Mouse (Mus musculus): ENCODE measurements at regions not wholly inside any gene's neighbourhood (a gene's known extent, or its start where the extent isn't known, plus 50 kb on each side); places are given as distances from the start of the nearest gene placed in this dataset.

- H3K36me3 ChIP-seq (ENCODE audit: control insufficient read depth, insufficient read depth, low read length), result no peaks in the 10 kb centered on the region
- H3K27ac ChIP-seq (ENCODE audit: low read depth, low read length), result no peak overlapping the region
- no peaks in the 10 kb centered on the region for H3K27me3 ChIP-seq (ENCODE audit: control insufficient read depth, insufficient read depth, low read length)
- DNase-seq (ENCODE audit: low spot score) (no peak), ATAC-seq (ENCODE audit: low FRiP score) (no peak)
- no peak overlapping the region for H3K4me3 ChIP-seq (ENCODE audit: low read depth, low read length)
- H3K9ac ChIP-seq (ENCODE audit: low read depth, low read length), result no peak overlapping the region
- H3K4me1 ChIP-seq (replicated peaks; ENCODE audit: control insufficient read depth, insufficient read depth, low read length), result no peaks in the 10 kb centered on the region
- H3K9me3 ChIP-seq (ENCODE audit: control insufficient read depth, low read length), result no peaks in the 10 kb centered on the region
- WGBS, result 84% methylated on average over 2 of the region's 2 CpGs
- no peak overlapping the region for H3K4me2 ChIP-seq (replicated peaks; ENCODE audit: low read depth, low read length)
These were observed 534.6 kb downstream of the Gsdmc2 start for GRCm38 (mm10) chr15:63310426-63310825.

- no peak for DNase-seq (ENCODE audit: low spot score)
- ATAC-seq (ENCODE audit: low FRiP score), result no peak
- Histone ChIP-seq H3K4me1 (replicated peaks; ENCODE audit: control insufficient read depth, insufficient read depth, low read length) (no peaks in the 10 kb centered on the region), H3K9ac (ENCODE audit: low read depth, low read length) (no peak overlapping the region), H3K27me3 (ENCODE audit: control insufficient read depth, insufficient read depth, low read length) (no peaks in the 10 kb centered on the region), H3K36me3 (ENCODE audit: control insufficient read depth, insufficient read depth, low read length) (no peaks in the 10 kb centered on the region), H3K9me3 (ENCODE audit: control insufficient read depth, low read length) (no peaks in the 10 kb centered on the region), H3K27ac (ENCODE audit: low read depth, low read length) (no peak overlapping the region), H3K4me3 (ENCODE audit: low read depth, low read length) (no peak overlapping the region), H3K4me2 (replicated peaks; ENCODE audit: low read depth, low read length) (no peak overlapping the region)
- 77% methylated on average over 4 of the region's 4 CpGs for WGBS
These were observed 545.7 kb downstream of the Gsdmc2 start for GRCm38 (mm10) chr15:63299311-63299710.

DNA sequence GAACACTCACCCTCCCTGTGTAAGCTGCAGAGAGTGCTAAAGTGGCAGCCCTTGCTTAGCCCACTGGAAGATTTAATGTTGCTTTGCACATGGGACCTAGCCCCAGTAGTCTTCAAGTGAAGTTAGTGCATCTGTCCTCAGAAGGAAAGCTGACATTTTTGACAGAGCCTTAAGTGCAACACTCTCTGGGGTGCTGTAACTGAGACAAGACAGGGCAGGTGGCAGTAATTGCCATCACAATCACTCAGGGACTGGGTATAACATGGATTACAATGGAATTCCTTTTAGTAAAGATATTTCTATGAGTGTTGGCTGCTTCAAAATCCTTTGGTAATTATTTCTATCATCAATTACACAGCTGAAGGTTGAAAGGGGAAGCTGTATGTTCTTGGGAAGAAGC, 556.4 kb downstream of the Gsdmc2 start:
- H3K4me3 ChIP-seq (ENCODE audit: low read depth, low read length), result no peak overlapping the region
- no peak for DNase-seq (ENCODE audit: low spot score)
- H3K4me1 ChIP-seq (replicated peaks; ENCODE audit: control insufficient read depth, insufficient read depth, low read length), result no peaks in the 10 kb centered on the region
- no peaks in the 10 kb centered on the region for H3K27me3 ChIP-seq (ENCODE audit: control insufficient read depth, insufficient read depth, low read length)
- no peak overlapping the region for H3K9ac ChIP-seq (ENCODE audit: low read depth, low read length)
- no peak overlapping the region for H3K27ac ChIP-seq (ENCODE audit: low read depth, low read length)
- no peak overlapping the region for H3K4me2 ChIP-seq (replicated peaks; ENCODE audit: low read depth, low read length)
- H3K9me3 ChIP-seq (ENCODE audit: control insufficient read depth, low read length), result no peaks in the 10 kb centered on the region
- no peaks in the 10 kb centered on the region for H3K36me3 ChIP-seq (ENCODE audit: control insufficient read depth, insufficient read depth, low read length)
- no peak for ATAC-seq (ENCODE audit: low FRiP score)

DNA sequence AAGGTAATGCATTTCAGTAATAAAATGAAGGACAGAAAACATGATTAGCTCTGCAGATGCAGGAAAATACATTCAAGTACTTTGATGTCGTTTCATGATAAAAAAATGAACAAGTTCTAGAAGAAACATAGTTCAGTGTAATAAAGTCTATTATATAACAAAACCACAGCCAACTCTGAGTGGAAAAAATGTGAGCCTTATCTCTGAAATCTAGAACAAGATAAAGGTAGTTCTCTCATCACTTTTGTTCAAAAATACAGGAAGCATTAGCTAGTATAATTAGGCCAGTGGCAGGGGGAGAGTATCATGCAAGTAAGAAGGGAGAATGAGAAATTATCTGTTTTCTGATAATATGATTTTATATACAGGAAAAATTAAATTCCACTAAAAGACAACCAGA, 559.0 kb downstream of the Gsdmc2 start:
- H3K9ac ChIP-seq (ENCODE audit: low read depth, low read length), result no peak overlapping the region
- no peak for ATAC-seq (ENCODE audit: low FRiP score)
- 83% methylated on average over 1 of the region's 1 CpGs for WGBS

DNA sequence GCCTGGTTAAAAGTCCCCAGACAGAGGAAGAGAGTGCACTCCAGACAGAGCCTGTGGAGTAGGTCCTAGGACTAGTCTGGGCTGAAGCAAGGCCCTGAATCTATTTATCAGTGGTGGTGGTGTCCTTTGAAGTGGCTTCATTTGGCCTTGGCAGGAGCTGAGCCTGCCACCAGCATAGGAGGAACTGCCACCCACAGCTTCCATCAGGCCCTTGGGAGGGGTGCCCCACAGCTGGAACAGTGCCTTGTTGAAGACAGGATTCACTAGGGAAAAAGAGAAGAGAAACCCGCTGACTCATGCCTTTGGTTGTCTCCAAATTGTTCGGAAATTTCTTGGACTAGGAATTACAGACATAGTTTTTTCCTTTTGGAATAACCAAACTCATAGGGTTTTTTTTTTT, 574.6 kb downstream of the Gsdmc2 start:
- Histone ChIP-seq H3K9ac (ENCODE audit: low read depth, low read length) (no peak overlapping the region), H3K4me3 (ENCODE audit: low read depth, low read length) (no peak overlapping the region), H3K27me3 (ENCODE audit: control insufficient read depth, insufficient read depth, low read length) (no peaks in the 10 kb centered on the region), H3K27ac (ENCODE audit: low read depth, low read length) (no peak overlapping the region), H3K4me1 (replicated peaks; ENCODE audit: control insufficient read depth, insufficient read depth, low read length) (no peaks in the 10 kb centered on the region), H3K4me2 (replicated peaks; ENCODE audit: low read depth, low read length) (no peak overlapping the region), H3K9me3 (ENCODE audit: control insufficient read depth, low read length) (no peaks in the 10 kb centered on the region), H3K36me3 (ENCODE audit: control insufficient read depth, insufficient read depth, low read length) (no peaks in the 10 kb centered on the region)
- WGBS, result 92% methylated on average over 2 of the region's 2 CpGs
- DNase-seq (ENCODE audit: low spot score) (no peak), ATAC-seq (ENCODE audit: low FRiP score) (no peak)

More for the DNA sequence above, 559.0 kb downstream of the Gsdmc2 start:
- no peaks in the 10 kb centered on the region for H3K9me3 ChIP-seq (ENCODE audit: control insufficient read depth, low read length)
- DNase-seq (ENCODE audit: low spot score), result no peak
- H3K4me3 ChIP-seq (ENCODE audit: low read depth, low read length), result no peak overlapping the region
- no peak overlapping the region for H3K27ac ChIP-seq (ENCODE audit: low read depth, low read length)
- H3K4me2 ChIP-seq (replicated peaks; ENCODE audit: low read depth, low read length), result no peak overlapping the region
- no peaks in the 10 kb centered on the region for H3K27me3 ChIP-seq (ENCODE audit: control insufficient read depth, insufficient read depth, low read length)
- H3K36me3 ChIP-seq (ENCODE audit: control insufficient read depth, insufficient read depth, low read length), result no peaks in the 10 kb centered on the region
- no peaks in the 10 kb centered on the region for H3K4me1 ChIP-seq (replicated peaks; ENCODE audit: control insufficient read depth, insufficient read depth, low read length)

DNA sequence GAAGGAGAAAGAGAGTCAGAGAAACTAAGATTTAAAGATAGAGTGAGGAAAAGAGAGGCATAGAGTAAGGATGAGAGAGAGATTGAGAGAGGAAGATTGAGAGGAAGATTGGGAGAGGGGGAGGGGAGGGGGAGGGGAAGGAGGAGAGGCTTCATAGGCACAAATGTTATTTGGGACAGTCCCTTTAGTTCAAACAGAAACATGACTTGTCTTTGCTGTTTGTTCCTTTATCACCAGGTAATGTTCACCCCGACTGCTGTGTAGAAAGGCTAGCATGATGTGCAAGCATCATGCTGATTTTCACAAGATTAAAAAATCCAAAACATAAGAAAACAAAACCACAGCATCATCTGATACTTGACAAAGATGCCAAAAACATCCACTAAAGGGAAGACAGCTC, 579.1 kb downstream of the Gsdmc2 start:
- no peak overlapping the region for H3K4me3 ChIP-seq (ENCODE audit: low read depth, low read length)
- no peak overlapping the region for H3K4me2 ChIP-seq (replicated peaks; ENCODE audit: low read depth, low read length)
- DNase-seq (ENCODE audit: low spot score) (no peak), ATAC-seq (ENCODE audit: low FRiP score) (no peak)
- no peaks in the 10 kb centered on the region for H3K27me3 ChIP-seq (ENCODE audit: control insufficient read depth, insufficient read depth, low read length)
- no peaks in the 10 kb centered on the region for H3K9me3 ChIP-seq (ENCODE audit: control insufficient read depth, low read length)
- no peaks in the 10 kb centered on the region for H3K36me3 ChIP-seq (ENCODE audit: control insufficient read depth, insufficient read depth, low read length)
- 88% methylated on average over 1 of the region's 1 CpGs for WGBS
- no peak overlapping the region for H3K27ac ChIP-seq (ENCODE audit: low read depth, low read length)
- no peaks in the 10 kb centered on the region for H3K4me1 ChIP-seq (replicated peaks; ENCODE audit: control insufficient read depth, insufficient read depth, low read length)
- no peak overlapping the region for H3K9ac ChIP-seq (ENCODE audit: low read depth, low read length)

GRCm38 (mm10) chr15:63255736-63256135, 589.2 kb downstream of the Gsdmc2 start:
- Histone ChIP-seq H3K9ac (ENCODE audit: low read depth, low read length) (no peak overlapping the region), H3K4me2 (replicated peaks; ENCODE audit: low read depth, low read length) (no peak overlapping the region), H3K27me3 (ENCODE audit: control insufficient read depth, insufficient read depth, low read length) (no peaks in the 10 kb centered on the region), H3K27ac (ENCODE audit: low read depth, low read length) (no peak overlapping the region), H3K4me3 (ENCODE audit: low read depth, low read length) (no peak overlapping the region), H3K4me1 (replicated peaks; ENCODE audit: control insufficient read depth, insufficient read depth, low read length) (no peaks in the 10 kb centered on the region), H3K36me3 (ENCODE audit: control insufficient read depth, insufficient read depth, low read length) (no peaks in the 10 kb centered on the region), H3K9me3 (ENCODE audit: control insufficient read depth, low read length) (no peaks in the 10 kb centered on the region)
- WGBS, result 84% methylated on average over 2 of the region's 2 CpGs
- DNase-seq (ENCODE audit: low spot score) (no peak), ATAC-seq (ENCODE audit: low FRiP score) (no peak)

DNA sequence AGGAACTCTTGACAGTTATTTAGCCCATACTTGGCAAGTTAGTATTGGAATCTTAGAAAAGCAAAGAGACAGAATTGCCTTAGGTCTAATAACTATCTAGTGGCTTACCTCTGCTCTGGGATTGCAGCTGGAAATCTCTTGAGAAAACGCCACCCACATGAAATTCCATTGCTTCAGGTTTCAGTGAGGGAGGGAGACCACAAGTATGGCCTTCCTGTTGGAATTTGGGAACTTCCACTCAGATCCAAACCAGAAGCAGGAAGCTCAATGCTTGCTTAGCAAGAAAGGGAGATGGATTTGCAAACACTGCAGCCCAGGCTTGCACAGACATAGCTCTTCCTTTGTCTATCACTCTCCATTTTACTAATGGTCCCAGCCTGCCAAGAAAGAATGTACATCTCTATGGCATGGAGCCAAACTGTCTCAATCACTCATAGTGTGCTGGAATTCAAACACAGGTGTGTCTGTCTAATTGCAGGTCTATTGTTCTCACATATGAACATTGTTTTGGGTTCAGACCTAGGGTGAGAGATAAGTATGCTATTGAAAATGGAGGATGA, 592.1 kb downstream of the Gsdmc2 start:
- ATAC-seq (ENCODE audit: low FRiP score), result no peak
- 84% methylated on average over 1 of the region's 1 CpGs for WGBS

DNA sequence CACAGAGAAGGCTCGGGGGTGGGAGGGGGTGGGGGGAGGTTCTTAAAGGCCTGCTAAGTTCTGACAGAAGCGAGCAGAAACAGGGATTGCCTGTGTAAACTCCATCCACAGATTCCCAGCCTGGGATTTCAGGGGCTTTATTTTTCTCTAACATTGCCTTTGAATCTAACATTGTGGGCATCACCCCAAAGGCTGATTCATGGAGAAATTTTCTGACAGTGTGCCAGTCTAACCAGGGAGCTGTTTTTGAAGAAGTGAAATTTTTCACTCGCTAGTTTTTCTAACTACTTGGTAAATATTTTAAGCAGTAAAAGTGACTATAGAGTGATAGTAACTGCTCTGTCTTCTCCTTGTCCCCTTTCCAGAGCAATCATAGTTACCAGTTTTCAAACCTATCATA, 606.4 kb downstream of the Gsdmc2 start:
- H3K36me3 ChIP-seq (ENCODE audit: control insufficient read depth, insufficient read depth, low read length), result no peaks in the 10 kb centered on the region
- ATAC-seq (ENCODE audit: low FRiP score) (no peak), DNase-seq (ENCODE audit: low spot score) (no peak)
- H3K9me3 ChIP-seq (ENCODE audit: control insufficient read depth, low read length), result no peaks in the 10 kb centered on the region
- H3K27ac ChIP-seq (ENCODE audit: low read depth, low read length), result no peak overlapping the region
- H3K4me1 ChIP-seq (replicated peaks; ENCODE audit: control insufficient read depth, insufficient read depth, low read length), result no peaks in the 10 kb centered on the region
- no peak overlapping the region for H3K4me2 ChIP-seq (replicated peaks; ENCODE audit: low read depth, low read length)
- no peaks in the 10 kb centered on the region for H3K27me3 ChIP-seq (ENCODE audit: control insufficient read depth, insufficient read depth, low read length)
- WGBS, result 74% methylated on average over 3 of the region's 3 CpGs
- H3K4me3 ChIP-seq (ENCODE audit: low read depth, low read length), result no peak overlapping the region
- no peak overlapping the region for H3K9ac ChIP-seq (ENCODE audit: low read depth, low read length)

More for the DNA sequence above, 592.1 kb downstream of the Gsdmc2 start:
- Histone ChIP-seq H3K4me1 (replicated peaks; ENCODE audit: control insufficient read depth, insufficient read depth, low read length) (no peaks in the 10 kb centered on the region), H3K4me2 (replicated peaks; ENCODE audit: low read depth, low read length) (no peak overlapping the region), H3K4me3 (ENCODE audit: low read depth, low read length) (no peak overlapping the region), H3K27me3 (ENCODE audit: control insufficient read depth, insufficient read depth, low read length) (no peaks in the 10 kb centered on the region), H3K9ac (ENCODE audit: low read depth, low read length) (no peak overlapping the region), H3K9me3 (ENCODE audit: control insufficient read depth, low read length) (no peaks in the 10 kb centered on the region), H3K36me3 (ENCODE audit: control insufficient read depth, insufficient read depth, low read length) (no peaks in the 10 kb centered on the region), H3K27ac (ENCODE audit: low read depth, low read length) (no peak overlapping the region)
- no peak for DNase-seq (ENCODE audit: low spot score)
